Mouse (Mus musculus) CD8-positive naive resting alpha-beta T cell, adult 2 months (primary cell): ENCODE data around the gene Ints3.

Source experiments
- DNase-seq, 2 experiments: peaks; one replicate each; pipeline ENCODE4 v3.0.0; 2022; ENCODE audit warnings: low read depth in 2 of 2, low spot score in 2 of 2

The Ints3 gene

DNA sequence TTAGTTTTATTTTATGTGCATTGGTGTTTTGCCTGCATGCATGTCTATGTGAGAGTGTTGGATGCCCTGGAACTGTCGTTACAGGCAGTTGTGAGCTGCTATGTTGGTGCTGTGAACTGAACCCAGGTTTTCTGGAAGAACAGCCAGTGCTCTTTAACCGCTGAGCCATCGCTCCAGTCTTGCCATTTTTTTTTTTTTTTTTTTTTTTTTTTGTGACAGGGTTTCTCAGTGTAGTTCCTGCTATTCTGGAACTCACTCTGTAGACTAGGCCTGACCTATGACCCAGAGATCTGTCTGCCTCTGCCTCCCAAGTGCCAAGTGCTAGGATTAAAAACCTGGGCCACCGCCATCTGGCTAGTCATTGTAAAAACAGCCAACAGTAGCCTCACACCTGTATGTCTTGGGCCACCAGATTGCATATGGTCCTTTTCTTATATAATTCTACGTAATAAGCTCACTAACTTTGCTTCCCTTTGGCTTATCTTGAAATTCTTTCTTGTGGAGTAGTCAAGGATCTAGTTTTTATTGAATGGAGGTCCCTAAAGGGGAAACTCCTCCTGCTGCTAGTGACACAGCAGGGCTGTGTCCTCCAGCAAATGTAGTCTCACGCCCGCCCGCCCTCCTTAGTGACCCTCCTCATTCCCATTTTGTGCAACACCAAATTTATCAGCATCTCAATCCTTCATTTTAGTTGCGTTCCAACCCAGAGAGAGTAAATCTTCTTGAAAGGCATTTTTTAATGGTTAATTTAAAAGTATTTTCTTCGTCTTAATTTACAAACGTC is 12.2 kb upstream of the Ints3 start:
- DNase-seq, result no peak

DNA sequence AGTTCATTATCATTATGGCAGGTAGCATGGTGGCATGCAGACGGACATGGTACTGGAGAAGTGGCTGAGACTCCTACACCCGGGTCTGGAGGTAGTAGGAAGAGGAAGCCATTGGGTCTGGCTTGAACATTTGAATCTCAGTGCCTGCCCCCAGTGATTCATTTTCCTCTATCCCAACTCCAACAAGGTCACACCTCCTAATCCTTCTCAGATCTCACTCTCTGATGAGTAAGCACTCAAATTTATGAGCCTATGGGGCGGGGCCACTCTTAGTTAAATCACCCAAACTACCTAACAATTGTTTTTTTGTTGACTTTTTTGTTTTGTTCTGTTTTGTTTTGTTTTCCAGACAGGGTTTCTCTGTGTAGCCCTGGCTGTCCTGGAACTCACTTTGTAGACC is 10.6 kb upstream of the Ints3 start:
- no peak for DNase-seq

DNA sequence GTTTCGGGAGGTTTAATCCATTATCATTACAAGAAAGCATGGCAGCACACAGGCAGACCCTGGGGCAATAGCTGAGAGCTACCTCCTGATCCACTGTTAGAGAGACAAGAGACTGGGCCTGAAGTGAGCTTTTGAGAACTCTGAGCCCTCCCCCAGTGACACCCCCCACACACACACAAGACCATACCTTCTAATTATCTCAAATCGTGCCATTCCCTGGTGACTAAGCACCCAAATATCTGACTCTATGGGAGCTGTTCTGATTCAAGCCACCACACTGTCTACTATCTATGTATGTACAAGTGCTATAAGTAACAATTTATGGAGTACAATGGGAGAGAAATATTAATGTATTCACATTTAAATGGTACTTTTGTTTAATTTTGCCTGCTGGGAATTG is 7.3 kb upstream of the Ints3 start:
- no peak for DNase-seq

DNA sequence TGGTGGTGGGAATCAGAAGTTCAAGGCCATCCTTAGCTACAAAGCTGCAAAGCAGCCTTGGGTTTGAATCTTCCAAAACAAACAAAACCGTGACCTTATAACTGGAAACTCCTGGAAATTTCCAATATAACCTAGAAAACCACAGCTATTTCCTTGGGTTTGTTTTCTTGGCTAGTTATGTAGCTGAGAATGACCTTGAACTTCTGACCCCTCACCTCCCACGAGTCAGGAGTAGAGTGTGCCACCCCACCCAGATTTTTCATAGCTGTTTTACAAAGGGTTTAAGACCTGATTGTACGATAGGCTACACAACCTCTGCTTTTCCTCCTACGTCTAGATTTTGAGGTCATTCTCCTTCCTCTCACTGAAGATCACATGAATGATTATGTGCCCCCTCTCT is 3.7 kb upstream of the Ints3 start:
- no peak for DNase-seq

DNA sequence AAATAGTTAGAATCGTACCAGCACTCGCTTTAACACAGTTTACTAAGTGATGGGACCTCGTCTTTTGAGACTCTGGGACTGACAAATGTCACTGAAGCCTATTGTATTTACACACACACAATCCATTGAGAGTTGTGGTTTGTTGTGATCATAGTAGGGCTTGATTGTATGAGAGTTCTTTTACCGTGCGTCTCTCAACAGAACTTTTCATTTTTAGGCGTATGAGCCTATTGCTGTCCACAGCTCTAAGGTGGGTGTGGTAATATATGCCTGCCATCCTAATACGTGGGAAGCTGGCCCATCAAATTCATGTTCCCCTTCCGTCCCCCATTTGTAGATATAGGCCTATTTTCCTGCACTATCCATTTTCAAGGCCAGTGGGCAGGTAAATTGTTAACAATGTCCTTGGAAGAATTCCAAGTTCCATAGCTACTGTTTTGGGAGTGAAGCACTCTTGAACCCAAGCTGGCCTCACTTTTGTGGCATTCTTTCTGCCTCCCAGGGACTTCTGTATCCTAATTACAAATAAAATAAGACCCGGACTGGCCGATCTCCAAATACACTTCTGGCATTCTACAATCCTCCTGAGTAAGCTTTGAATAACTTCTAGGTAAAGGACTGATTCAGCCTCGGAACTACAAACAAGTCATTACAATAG is 780 bp upstream of the Ints3 start:
- DNase-seq, result no peak

DNA sequence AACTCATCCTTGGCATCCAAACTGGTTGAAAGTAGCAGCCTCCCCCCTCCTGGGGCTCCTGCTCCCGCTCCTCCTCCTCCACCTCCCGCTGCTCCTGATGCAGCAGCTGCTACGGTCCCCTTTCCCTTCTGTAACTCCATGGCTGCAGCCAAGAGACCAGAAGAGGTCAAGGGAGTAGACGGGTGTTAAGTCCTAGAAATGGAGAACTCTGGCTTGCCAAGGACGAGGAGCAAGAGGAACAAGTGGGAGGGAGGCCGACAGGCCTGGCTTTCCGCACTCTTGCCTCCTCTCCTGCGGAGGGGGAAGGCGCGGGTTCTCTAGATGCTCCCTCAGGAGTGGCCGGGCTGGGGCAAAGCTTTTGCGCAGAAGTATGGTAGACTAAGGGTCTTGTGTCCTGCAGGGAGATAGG is 607 bp downstream of the Ints3 start:
- DNase-seq, result no peak

DNA sequence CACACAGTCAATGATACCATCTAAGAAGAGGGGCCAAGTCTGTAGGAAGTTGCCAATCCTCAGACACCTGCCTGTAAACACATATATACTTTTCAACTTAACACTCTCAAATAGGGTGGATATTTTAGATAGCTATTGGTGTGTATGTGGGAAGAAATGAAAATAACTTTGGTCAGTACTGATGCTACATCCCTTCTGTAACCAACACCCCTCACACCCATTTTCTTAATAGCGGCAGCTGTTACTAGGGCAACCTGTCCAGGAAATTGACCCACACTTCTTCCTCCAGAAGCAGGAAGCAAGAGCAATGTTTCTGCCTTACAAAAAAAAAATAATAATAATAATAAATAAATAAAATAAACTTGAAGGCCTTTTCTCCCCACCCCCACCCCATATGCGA is 1.1 kb downstream of the Ints3 start:
- no peak for DNase-seq

DNA sequence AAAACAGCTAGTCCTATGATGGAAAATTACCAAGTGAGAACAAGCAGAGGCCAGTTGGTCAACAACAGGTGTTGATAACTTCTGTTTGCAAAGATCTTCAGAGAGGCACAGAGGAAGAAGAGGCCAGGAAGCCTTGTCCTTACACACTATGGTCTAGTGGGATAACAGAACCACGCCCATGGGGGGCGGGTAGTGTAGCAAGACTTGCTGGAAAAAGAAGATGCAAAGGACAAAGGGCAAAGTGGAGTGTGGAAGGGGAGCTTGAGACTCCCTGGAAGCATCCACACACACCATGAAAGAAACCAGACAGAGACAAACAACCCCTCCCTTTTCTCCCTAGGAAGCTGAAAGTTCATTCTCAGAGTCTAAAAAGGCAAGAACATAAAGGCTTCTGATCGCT is 3.8 kb downstream of the Ints3 start:
- DNase-seq, result no peak

DNA sequence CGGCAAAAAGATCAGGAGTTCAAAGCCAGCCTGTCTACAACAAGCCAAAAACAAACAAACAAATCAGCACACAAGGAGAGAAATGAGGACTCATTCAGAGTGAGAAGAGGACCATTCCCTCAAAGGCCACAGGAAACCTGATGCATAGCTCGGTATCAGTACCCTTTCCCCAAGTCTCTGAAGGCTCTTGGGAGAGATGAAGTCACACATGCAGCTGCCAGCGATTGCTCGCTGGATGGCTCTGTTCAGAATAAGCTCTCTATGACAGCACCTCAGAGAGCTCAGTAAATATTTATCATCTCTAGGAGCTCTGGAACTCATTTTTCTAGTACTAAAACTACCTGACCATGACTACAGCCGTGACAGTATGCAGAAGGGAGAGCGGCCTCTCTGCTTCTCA is 5.2 kb downstream of the Ints3 start:
- DNase-seq, result no peak

DNA sequence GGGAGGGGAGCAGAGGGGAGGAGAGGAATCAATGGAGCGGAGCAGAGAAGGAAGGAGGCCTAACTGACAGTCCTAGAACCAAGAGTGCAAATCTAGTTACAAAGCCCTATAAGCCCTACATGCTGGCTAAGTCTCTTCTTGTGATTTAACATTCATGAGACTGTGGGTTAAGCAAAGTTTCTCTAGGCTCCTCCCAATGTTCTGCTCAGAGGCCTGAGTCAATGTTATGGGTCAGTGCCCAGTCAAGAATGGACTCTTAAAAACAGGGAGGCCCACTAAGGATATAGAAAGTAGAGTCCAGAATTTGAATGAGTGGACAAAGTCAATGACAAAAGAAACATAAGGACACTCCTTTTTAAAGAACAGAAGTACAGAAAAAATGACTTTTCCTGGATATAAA is 5.8 kb downstream of the Ints3 start:
- DNase-seq, result no peak

DNA sequence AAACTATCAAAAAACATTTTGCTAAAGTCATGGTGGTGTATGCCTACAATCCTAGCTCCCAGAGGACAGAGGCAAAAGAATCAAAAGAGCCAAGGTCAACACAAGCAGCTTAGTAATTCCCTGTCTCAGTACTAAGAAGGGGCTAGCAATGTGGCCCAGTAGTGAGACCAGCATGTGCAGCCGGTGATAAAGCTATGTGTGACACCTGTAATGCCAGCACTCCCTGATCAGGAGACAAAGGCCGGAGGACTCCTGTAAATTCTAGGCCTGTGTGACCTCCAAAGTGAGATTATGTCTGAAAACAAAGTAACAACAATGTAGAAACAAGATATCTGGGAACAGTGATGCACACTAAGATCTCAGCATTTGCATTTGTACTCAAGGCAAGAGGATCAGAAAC is 7.9 kb downstream of the Ints3 start:
- no peak for DNase-seq

DNA sequence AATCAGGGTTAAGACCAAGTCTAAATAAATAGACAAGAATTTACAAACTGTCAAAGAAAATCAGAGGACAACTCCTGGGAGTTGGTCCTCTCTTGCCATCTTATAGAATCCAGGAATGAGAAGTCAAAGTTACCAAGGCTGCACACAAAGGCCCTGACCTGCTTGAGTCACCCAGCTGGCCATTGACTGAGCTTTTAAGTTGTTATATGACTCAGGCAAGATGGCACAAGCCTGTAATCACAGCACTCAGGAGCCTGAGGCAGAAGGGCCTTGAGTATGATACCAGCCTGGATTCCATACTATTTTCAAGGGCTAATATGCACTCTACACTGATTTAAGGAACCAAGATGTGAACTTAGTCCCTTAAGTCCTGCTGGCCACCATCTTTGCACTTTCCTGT is 9.9 kb downstream of the Ints3 start:
- DNase-seq, result no peak

DNA sequence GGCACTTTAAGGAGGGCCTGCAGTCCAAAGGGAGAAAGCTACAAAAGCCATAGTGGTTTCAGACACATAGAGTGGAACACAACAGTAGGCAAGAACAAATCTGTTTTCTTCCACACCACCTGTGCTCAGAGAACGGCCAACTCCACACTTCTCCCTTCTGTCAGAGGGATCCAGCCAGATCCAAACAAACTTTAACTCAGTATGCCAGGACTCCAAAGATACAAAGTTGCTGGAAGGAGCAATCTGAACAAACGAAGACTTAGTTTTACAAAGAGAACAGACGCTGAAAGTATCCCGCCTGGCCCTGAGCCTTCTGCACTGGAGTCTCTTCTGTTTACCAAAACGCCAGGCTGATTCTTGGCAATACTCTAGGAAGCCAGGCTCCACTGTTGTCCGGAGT is 12.7 kb downstream of the Ints3 start:
- DNase-seq, result no peak

DNA sequence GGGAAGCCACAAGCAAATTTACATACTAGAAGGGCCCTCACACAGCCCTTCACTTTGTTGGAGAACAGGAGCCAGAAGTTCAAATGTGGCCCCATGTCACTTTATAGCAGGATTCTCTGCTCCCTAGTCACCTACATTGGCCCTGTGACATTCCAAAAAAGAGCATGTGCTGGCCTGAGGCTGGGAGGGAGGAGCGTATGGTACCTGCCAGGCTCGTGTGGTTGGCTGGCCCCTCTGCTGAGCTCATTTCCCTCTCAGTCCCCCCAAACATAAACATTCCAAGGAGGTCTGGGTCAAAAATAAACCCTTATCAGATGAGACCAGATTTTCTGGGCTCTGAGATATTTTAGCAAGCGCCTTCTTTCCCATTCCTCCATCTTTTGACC is 20.4 kb downstream of the Ints3 start:
- DNase-seq, result no peak

DNA sequence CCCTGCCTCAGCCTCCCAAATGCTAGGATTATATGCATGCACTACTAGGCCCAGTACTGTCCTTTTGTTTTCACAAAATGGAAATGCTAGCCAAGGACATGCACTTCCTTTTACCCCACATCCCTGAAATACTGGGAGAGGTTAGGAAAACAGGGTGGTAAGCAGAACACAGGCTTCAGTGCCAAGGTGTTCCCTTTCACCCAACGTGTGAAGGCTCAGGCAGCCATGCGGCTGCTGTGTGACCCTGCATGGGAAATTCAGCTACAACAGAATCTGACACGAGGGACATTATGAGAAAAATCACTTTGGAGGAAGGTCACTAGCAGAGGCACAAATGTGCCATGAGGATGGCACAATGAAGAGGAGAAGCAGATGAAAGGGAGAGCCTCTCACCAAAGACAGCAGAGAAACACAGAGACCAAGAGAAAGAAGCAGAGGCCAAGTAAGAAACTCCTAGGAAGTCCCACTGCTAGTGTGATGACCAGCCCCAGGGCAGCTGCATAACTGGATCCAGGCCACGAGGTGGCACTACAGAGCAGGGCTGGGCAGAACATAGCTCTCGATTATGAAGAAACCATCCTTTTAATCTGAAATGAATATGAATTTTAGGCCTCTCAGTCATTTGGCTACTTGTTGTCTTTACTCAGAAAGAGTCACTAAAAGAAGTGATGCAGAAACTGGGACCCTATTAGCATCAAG is 21.0 kb downstream of the Ints3 start:
- DNase-seq, result peak; percentile 38 to 60

DNA sequence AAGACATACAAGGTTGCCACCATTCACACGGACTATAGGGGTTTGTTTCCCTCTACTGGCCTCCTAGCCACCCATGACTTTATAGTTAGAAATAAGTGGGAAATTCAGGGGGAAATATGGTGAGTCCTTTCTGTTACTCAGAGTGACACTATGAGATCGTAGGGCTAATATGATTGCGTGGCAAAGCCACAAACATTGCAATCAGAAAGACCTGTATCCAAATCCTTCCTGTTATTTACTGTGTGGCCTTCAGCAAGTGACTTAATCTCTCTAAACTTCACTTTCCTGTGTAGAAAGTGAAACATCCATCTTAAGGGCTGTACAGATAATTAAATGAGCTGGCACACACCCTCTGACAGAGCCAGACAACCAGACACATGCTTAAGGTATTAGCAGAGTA is 24.7 kb downstream of the Ints3 start:
- DNase-seq, result no peak

DNA sequence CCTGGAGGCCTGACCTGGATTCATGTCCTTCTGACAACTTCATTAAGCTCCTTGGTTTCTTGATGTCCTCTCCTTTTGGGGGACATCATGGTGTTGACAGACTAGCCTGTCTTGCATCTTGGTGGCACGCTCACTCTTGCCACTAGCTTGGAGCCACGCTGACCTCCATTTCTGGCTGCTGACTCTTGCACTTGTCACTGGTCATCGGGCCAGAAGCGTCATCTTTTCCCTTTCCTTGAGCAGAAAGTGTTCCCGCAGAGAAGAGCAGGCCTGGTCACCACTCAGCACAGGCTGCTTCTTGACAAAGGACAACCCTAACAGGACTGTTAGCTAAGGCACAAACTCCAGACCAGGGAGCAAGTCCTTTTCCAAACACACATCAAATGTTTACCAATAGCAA is 27.0 kb downstream of the Ints3 start:
- DNase-seq, result no peak

DNA sequence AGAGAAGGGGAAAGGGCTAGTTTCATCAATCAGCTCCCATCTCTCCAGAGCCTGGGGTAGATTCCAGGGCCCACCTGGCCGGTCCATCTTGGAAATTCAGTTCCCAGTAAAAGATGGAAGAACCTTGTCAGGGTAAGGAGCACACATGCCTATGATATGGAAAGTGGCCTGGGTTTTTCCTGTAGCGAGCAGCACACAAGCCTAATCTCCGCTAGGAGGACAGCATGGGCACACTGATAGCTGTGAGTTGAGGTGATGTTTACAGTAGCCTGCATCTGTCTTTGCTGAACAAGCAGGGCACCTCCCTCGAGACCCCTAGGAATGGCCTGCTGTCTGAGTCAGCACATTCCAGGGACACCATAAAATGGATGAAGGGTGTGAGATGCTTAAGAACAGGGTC is 28.8 kb downstream of the Ints3 start:
- no peak for DNase-seq

DNA sequence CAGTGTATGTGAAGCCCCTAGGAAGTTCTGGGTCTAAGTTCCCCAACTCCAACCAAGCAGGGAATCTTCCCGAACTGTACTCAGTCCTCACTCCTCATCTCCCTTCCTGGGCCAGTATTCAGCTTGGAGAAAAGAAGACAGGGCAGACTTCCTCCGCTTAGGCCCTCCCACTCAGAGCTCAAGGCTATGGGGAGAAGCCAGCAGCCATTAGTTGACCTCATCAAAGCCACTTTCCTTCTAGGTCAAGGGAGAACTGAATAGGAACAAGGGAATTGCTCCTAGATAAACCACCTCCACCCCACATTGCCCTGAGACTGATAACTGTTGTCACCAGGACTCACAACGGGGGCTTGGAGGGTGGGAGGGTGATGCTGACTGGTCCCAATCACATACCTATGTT is 29.3 kb downstream of the Ints3 start:
- DNase-seq, result no peak

DNA sequence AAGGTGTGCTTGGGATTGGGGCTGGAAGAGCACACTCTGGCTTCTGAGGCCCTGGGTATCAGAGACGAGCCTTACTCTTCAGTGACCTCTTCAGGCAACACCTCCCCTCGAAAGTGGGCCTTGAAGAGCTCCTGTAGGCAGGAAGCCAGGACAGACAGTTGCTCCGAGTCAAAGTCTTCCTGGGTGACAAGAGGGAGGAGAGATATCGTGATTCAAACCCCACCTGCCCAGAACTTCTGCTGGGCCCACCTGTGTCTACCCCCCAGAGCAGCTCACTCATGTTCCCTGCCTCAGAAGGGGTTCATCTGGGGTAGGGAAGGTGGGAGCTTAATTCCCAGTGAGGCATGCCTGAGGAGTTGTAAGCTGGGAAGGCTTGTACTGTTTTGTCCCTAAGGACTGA is 32.4 kb downstream of the Ints3 start:
- no peak for DNase-seq

DNA sequence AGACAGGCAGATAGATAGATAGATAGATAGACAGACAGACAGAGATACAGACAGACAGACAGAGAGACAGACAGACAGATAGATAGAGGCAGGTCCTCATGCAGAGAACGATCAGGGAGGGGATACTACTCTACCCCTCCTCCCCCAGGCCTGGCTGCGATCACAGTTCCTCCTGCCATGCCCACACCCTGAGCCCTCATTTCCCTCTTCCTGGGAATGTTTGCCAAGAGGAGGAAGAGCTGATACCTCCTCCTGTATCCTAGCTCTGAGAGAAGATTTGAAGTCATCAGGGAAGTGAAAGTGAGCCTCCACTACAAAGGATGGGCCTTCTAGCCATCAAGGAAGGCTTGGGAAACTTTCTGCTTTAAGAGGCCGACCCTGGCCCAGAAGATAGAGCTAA is 37.8 kb downstream of the Ints3 start:
- no peak for DNase-seq

DNA sequence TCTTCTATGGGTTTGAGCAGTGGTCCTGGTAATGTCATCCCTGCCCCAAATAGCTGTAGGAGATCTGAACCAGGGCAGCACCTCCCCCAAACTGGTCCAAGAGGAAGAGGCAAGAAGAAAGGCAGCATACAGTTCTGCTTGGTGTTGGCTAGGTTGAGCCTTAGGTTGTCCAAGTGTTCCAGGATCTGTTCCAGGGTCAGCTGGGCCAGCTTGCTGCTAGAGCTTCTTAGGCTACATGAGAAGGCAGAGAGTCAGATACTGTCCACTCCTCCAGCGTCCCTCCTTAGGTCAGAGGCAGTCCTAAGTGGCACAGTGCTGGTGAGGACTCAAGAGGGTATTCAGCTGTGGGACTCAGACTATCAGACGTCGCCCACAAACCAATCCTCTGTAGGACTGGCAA is 40.8 kb downstream of the Ints3 start:
- no peak for DNase-seq

DNA sequence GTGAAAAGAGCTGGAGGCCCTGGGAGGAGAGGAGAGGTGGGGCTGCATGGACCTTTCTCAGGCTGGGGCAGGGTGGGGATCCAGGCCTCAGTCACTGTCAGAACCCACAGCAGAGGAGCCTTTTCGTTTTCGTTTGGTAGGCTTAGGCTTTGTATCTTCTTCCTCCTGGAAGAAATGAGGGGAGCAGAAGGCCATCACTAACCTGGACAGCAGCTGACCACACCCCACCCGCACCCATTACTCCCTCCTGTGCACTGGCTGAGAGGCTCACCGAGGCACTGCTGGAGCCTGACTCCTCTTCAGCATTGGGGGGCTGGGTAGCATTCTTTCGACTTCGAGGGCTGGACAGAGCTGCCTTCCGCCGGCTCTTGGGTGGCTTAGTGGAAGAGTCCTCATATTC is 41.5 kb downstream of the Ints3 start:
- no peak for DNase-seq
